Mouse (Mus musculus): ENCODE data around the gene Naip2. TPM values are rescaled to one million over a fixed set of nuclear protein-coding genes. Genes with fewer than 3 reads are reported as not detected.

Naip2 gene
- polyA plus RNA-seq, 1 experiment from 2014 or later, result 0.17 TPM

DNA sequence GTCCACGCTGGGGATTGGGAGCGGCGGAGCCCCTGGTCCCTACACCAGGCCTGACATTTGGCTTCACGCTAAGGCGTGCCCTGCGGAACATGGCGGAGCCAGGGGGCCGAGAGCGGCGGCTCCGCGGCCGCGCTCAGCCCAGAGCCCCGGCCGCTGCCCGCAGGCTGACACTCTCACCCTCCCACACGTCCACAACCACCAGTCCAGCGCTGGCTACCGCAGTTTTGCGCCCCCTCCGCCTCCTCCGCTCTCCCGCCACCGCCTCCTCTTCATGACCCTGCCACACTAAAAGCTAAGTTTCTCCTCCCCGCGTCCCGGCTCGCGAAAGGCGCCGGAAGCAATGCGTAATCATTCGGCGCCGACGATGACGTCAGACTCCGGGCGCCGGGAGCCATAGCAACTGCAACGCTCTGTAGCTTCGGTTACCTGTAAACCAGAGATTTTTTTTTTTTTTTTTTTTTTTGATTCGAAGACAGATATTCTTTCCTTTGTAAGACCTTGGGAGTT lies 98.1 kb downstream of the Naip2 start, which contains the start of gene Bdp1:
TSS of gene Bdp1 (minus strand) at position 323 of the 507 bp plus-strand sequence.
- ATAC-seq (ENCODE audit: insufficient number of reproducible peaks, low FRiP score), result peak; percentile 74
- Histone ChIP-seq H3K4me1 (replicated peaks) (peaks cover 19% of the 10 kb centered on the region), H3K4me3 (peak within 1 kb of the TSS; percentile 87), H3K9ac (peak within 1 kb of the TSS; percentile 91), H3K27me3 (replicated peaks) (no peaks in the 10 kb centered on the region), H3K9me3 (replicated peaks) (no peaks in the 10 kb centered on the region), H3K27ac (ENCODE audit: poor library complexity, severe bottlenecking) (peak within 1 kb of the TSS; percentile 93), H3K36me3 (peaks cover 2% of the 10 kb centered on the region), H3K4me2 (peak within 1 kb of the TSS; percentile 80)
- under 1% methylated on average over 43 of the region's 44 CpGs for WGBS

DNA sequence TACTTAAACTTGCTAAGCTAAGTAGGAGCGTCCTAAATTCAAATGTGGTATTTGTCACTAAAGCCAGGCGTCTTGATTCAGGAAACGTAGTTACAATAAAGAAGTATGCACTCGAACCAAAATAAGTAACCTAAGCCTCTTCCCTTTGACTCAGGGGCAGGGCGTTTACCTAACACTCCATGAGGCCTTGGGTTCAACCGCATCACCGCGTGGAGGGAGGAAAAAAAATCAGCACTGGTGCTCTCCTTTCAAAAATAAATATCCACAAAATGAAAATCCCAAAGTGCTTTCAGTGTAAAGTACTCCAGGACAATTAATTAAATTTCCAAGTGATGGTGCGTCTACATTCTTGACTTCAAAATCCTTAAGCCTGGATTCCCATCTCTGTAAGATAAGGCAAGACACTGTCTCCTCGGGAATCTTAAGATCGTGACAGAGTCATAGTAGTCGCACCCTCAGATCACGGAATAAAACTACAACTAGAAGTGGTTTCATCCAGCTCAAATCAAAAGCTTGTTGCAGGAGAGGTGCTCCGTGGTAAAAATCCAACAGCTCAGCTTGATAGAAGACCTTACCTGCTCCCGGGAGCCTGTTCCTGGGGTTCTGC lies 98.7 kb downstream of the Naip2 start:
- peak overlapping the region; percentile 80 for H3K4me2 ChIP-seq
- no peak for ATAC-seq (ENCODE audit: insufficient number of reproducible peaks, low FRiP score)
- H3K9me3 ChIP-seq (replicated peaks), result no peaks in the 10 kb centered on the region
- H3K4me1 ChIP-seq (replicated peaks), result peaks cover 14% of the 10 kb centered on the region
- peaks cover 6% of the 10 kb centered on the region for H3K36me3 ChIP-seq
- peak overlapping the region; percentile 91 for H3K9ac ChIP-seq
- WGBS, result 6% methylated on average over 15 of the region's 15 CpGs
- H3K4me3 ChIP-seq, result peak overlapping the region; percentile 87
- peak overlapping the region; percentile 93 for H3K27ac ChIP-seq (ENCODE audit: poor library complexity, severe bottlenecking)
- no peaks in the 10 kb centered on the region for H3K27me3 ChIP-seq (replicated peaks)

DNA sequence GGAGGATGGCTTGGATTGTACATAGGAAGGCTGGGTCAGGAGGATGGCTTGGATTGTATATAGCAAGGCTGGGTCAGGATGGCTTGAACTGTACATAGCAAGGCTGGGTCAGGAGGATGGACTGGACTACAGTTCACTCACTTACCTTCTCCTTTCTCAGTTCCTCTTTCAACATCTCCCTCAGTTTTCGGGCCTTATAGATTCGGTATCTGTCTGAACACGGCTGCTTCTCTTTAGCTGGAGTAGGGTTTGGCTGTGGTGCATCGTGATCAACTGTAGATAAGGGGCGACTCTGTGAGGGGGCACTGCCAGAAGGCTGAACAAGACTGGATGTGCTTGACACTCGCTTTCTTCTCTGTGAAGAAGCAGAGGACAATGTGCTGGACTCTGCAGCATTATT lies 103.1 kb downstream of the Naip2 start:
- Histone ChIP-seq H3K27ac (ENCODE audit: poor library complexity, severe bottlenecking) (no peak overlapping the region), H3K4me3 (no peak overlapping the region), H3K4me1 (replicated peaks) (peaks cover 11% of the 10 kb centered on the region), H3K9ac (no peak overlapping the region), H3K36me3 (peaks cover 45% of the 10 kb centered on the region), H3K9me3 (replicated peaks) (no peaks in the 10 kb centered on the region), H3K4me2 (no peak overlapping the region), H3K27me3 (replicated peaks) (no peaks in the 10 kb centered on the region)
- 85% methylated on average over 6 of the region's 6 CpGs for WGBS
- ATAC-seq (ENCODE audit: insufficient number of reproducible peaks, low FRiP score), result no peak

Other genes with a start within 250 kb of the Naip2 start
- gene Mccc2, start 186.5 kb downstream of the Naip2 start, polyA plus RNA-seq (2016; fragmentation: Nextera tagmentation; extraction: Ambion mirVana), result 28.1 and 30.4 TPM in 2 replicates
- gene Bdp1, start 98.0 kb downstream of the Naip2 start, polyA plus RNA-seq (2016; fragmentation: Nextera tagmentation; extraction: Ambion mirVana), result 24.9 and 26.6 TPM in 2 replicates
- gene Serf1, start 94.1 kb downstream of the Naip2 start, polyA plus RNA-seq (2016; fragmentation: Nextera tagmentation; extraction: Ambion mirVana), result 126 and 131 TPM in 2 replicates
- gene Smn1, start 77.2 kb downstream of the Naip2 start, polyA plus RNA-seq (2016; fragmentation: Nextera tagmentation; extraction: Ambion mirVana), result 31.0 and 37.2 TPM in 2 replicates
- 0.10 TPM in 1 of 2 replicates, not detected in the other for gene Naip5, start 44.2 kb upstream of the Naip2 start, polyA plus RNA-seq (2016; fragmentation: Nextera tagmentation; extraction: Ambion mirVana)
- 0.06 and 0.15 TPM in 2 replicates for gene Naip6, start 115.6 kb upstream of the Naip2 start, polyA plus RNA-seq (2016; fragmentation: Nextera tagmentation; extraction: Ambion mirVana)

All from heart, embryonic 12.5 days (tissue).